9 mouse cellular contexts compared by ENCODE assay signal in genomic region chr8:12391366-12392250, GRCm38 (mm10). TPM values are rescaled to one million over a fixed set of nuclear protein-coding genes. Genes with fewer than 3 reads are reported as not detected.
DNase-seq lines count a peak whose midpoint lies in the region; ATAC-seq lines count a peak whose summit lies in the region.
"Had no signal": no experiment of that assay in that cellular context is flagged by ENCODE, and none has a peak within 500 bp of the region (broad histone marks: within the 10 kb centered on the region; RNA-seq: fewer than 3 reads in every experiment).

No protein-coding gene starts in this region.

- H3K4me3 ChIP-seq in hindbrain, embryonic 10.5 days, result peak overlapping the region; percentile 36
- H3K4me3 ChIP-seq in midbrain, embryonic 15.5 days, result 0 out of 2 replicates have a peak overlapping the region, but pooled peaks have one; percentile 0
- H3K4me3 ChIP-seq: megakaryocyte, embryonic 14.5 days had no signal

- peak; percentile 26 to 61 for DNase-seq in layer of hippocampus, postnatal 10 days (ENCODE audit: low spot score in 2 of 2)
- no peak for DNase-seq in layer of hippocampus, postnatal 14 days (ENCODE audit: low spot score in 2 of 2)
- peak; percentile 85 for DNase-seq in embryo, embryonic 11 days
- peak; percentile 83 for DNase-seq in hindbrain, embryonic 10.5 days (ENCODE audit: low spot score)
- no peak for DNase-seq in gastrocnemius, adult 8-10 months (ENCODE audit: low spot score in 2 of 2)
- DNase-seq in ovary, postnatal 14 days (ENCODE audit: low spot score), result no peak

- H3K4me1 ChIP-seq in hindbrain, embryonic 10.5 days (replicated peaks), result peaks cover 81% of the 10 kb centered on the region
- peaks cover 31% of the 10 kb centered on the region for H3K4me1 ChIP-seq in midbrain, embryonic 15.5 days

- H3K4me2 ChIP-seq in midbrain, embryonic 15.5 days, result peak overlapping the region; percentile 5; the same call in 1 of the 2 replicates

- no peaks in the 10 kb centered on the region for H3K9me3 ChIP-seq in hindbrain, embryonic 10.5 days
- no peaks in the 10 kb centered on the region for H3K9me3 ChIP-seq in midbrain, embryonic 15.5 days

- 0 out of 2 replicates have a peak, but pooled peaks have one; percentile 31 for ATAC-seq in midbrain, embryonic 15.5 days (replicated peaks)
- ATAC-seq in frontal cortex, adult (ENCODE audit: low TSS enrichment), result no peak

- H3K36me3 ChIP-seq in hindbrain, embryonic 10.5 days, result peaks cover under 1% of the 10 kb centered on the region; the same call in 1 of the 2 replicates
- H3K36me3 ChIP-seq in midbrain, embryonic 15.5 days (replicated peaks), result no peaks in the 10 kb centered on the region

- 2% methylated on average over 37 of the region's 37 CpGs for WGBS in hindbrain, embryonic 10.5 days
- WGBS in midbrain, embryonic 15.5 days, result 4% methylated on average over 36 of the region's 37 CpGs

- H3K9ac ChIP-seq in midbrain, embryonic 15.5 days, result no peak overlapping the region

- peaks cover 100% of the 10 kb centered on the region for H3K27me3 ChIP-seq in hindbrain, embryonic 10.5 days (ENCODE audit: insufficient read depth, poor library complexity, severe bottlenecking)
- peaks cover 56% of the 10 kb centered on the region for H3K27me3 ChIP-seq in midbrain, embryonic 15.5 days (replicated peaks)

- H3K27ac ChIP-seq in hindbrain, embryonic 10.5 days, result peak overlapping the region; percentile 59; the same call in 1 of the 2 replicates
- H3K27ac ChIP-seq in midbrain, embryonic 15.5 days, result no peak overlapping the region

RNA-seq across cellular contexts. Expression of gene Sox1, which starts 3.5 kb away (rescaled TPM):
- total RNA-seq in layer of hippocampus, postnatal 10 days (2021), result 10 to 100 TPM; 11.6 to 12.1 TPM
- total RNA-seq in layer of hippocampus, postnatal 14 days (2021), result 10 to 100 TPM; 11.0 to 12.7 TPM
- polyA plus RNA-seq in hindbrain, embryonic 10.5 days (2016; fragmentation: Nextera tagmentation; extraction: Ambion mirVana), result 2.5 and 2.6 TPM in 2 replicates
- polyA plus RNA-seq in midbrain, embryonic 15.5 days (2015; fragmentation: Nextera tagmentation; extraction: Ambion mirVana), result 2.2 and 2.4 TPM in 2 replicates
- total RNA-seq in gastrocnemius, adult 8-10 months (2022), result not detected

Comparison
In these comparisons a context has a peak if more than half of its experiments do, and no peak if none do; other contexts are left out.
1. DNase-seq: peak in layer of hippocampus, postnatal 10 days (2 of 2), embryo, embryonic 11 days (single experiment) and hindbrain, embryonic 10.5 days (single experiment); none in layer of hippocampus, postnatal 14 days (0 of 2), gastrocnemius, adult 8-10 months (0 of 2) and ovary, postnatal 14 days (single experiment).
2. RNA of gene Sox1, which starts 3.5 kb away (total RNA-seq): 11.0 to 12.7 TPM in layer of hippocampus, postnatal 14 days and 11.6 to 12.1 TPM in layer of hippocampus, postnatal 10 days; not detected in gastrocnemius, adult 8-10 months; every median in the first group is over 10 times any median in the second.